Mouse (Mus musculus) MEL (cell line): ENCODE results near the gene 2210017I01Rik.

Experiments used
- CTCF ChIP-seq, 3 experiments: IDR thresholded peaks in 2 of 3; conservative IDR thresholded peaks in 1 of 3; 2 replicates each; pipeline ENCODE4 v1.5.1; 2011 to 2012; ENCODE audit warnings: low read length in 3 of 3, low read depth in 2 of 3, mild to moderate bottlenecking in 2 of 3, improper control_type of control experiment in 1 of 3, inconsistent platforms in 1 of 3, mixed read lengths in 1 of 3, moderate library complexity in 1 of 3; ENCODE audit not compliant: control insufficient read depth in 1 of 3, insufficient read depth in 1 of 3, poor library complexity in 1 of 3, severe bottlenecking in 1 of 3
- E2F4 ChIP-seq: IDR thresholded peaks from 2 replicates; pipeline ENCODE4 v1.6.1; 2011; ENCODE audit warnings: low read depth, low read length, improper control_type of control experiment, borderline replicate concordance
- ELF1 ChIP-seq: IDR thresholded peaks from 2 replicates; pipeline ENCODE4 v1.6.1; 2014; ENCODE audit warnings: low read depth, mild to moderate bottlenecking, inconsistent platforms, low read length, improper control_type of control experiment, moderate library complexity
- EP300 ChIP-seq, 2 experiments: IDR thresholded peaks; 2 replicates each; pipeline ENCODE4 v1.6.1; 2011; ENCODE audit warnings: improper control_type of control experiment in 2 of 2, low read length in 2 of 2, low read depth in 1 of 2, mild to moderate bottlenecking in 1 of 2
- HCFC1 ChIP-seq: IDR thresholded peaks from 2 replicates; pipeline ENCODE4 v1.6.1; 2012; ENCODE audit warnings: low read depth, mild to moderate bottlenecking, inconsistent platforms, low read length, improper control_type of control experiment, moderate library complexity
- KAT2A ChIP-seq: conservative IDR thresholded peaks from 2 replicates; pipeline ENCODE4 v1.6.1; 2012; ENCODE audit warnings: low read depth, low read length, improper control_type of control experiment, inconsistent platforms
- MAFK ChIP-seq: IDR thresholded peaks from 2 replicates; pipeline ENCODE4 v1.6.1; 2011; ENCODE audit warnings: low read depth, mild to moderate bottlenecking, low read length, improper control_type of control experiment, borderline replicate concordance
- MYC ChIP-seq: IDR thresholded peaks from 2 replicates; pipeline ENCODE4 v1.6.1; 2011; ENCODE audit warnings: low read depth, mild to moderate bottlenecking, low read length, improper control_type of control experiment, moderate library complexity
- POLR2A ChIP-seq, 2 experiments: IDR thresholded peaks; 2 replicates each; pipeline ENCODE4 v1.6.1; 2011 to 2012; ENCODE audit warnings: low read length in 2 of 2, mild to moderate bottlenecking in 2 of 2, control low read depth in 1 of 2, improper control_type of control experiment in 1 of 2, low read depth in 1 of 2, moderate library complexity in 1 of 2; ENCODE audit not compliant: control insufficient read depth in 1 of 2, insufficient read depth in 1 of 2, poor library complexity in 1 of 2
- SMC3 ChIP-seq: IDR thresholded peaks from 2 replicates; pipeline ENCODE4 v1.6.1; 2011; ENCODE audit warnings: low read depth, low read length, improper control_type of control experiment
- USF1 ChIP-seq: IDR thresholded peaks from 2 replicates; pipeline ENCODE4 v1.6.1; 2014; ENCODE audit warnings: low read depth, mild to moderate bottlenecking, inconsistent platforms, low read length, improper control_type of control experiment, moderate library complexity

- no peak for TF ChIP-seq POLR2A (IDR thresholded peaks at IDR 0.05; ENCODE audit: control insufficient read depth in 1 of 2, insufficient read depth in 1 of 2, low read depth in 1 of 2, low read length in 2 of 2, poor library complexity in 1 of 2)
- no peak for TF ChIP-seq SMC3
- no peak for TF ChIP-seq CTCF (IDR thresholded peaks at IDR 0.05 in 2 of 3, conservative IDR thresholded peaks at IDR 0.05 in 1 of 3; ENCODE audit: control insufficient read depth in 1 of 3, insufficient read depth in 1 of 3, low read depth in 2 of 3, low read length in 3 of 3, poor library complexity in 1 of 3, severe bottlenecking in 1 of 3)
- TF ChIP-seq MAFK = no peak
- no peak for TF ChIP-seq MYC
- no peak for TF ChIP-seq E2F4
- no peak for TF ChIP-seq USF1
- no peak for TF ChIP-seq HCFC1
- no peak for TF ChIP-seq ELF1
- TF ChIP-seq EP300 (IDR thresholded peaks at IDR 0.05; ENCODE audit: low read depth in 1 of 2, low read length in 2 of 2) = no peak
- TF ChIP-seq KAT2A = no peak
Observed at GRCm38 (mm10) chr3:92587190-92587589, 20.1 kb downstream of the 2210017I01Rik start.
